Mouse (Mus musculus): Measurements from ENCODE around the gene Obscn. TPM values are rescaled to one million over a fixed set of nuclear protein-coding genes. Genes with fewer than 3 reads are reported as not detected.
A peak's percentile ranks its signal among the peaks of the same experiment; 100 is the strongest.

Obscn gene
- polyA plus RNA-seq, 1 experiment from 2014 or later, result 0.92 TPM

DNA sequence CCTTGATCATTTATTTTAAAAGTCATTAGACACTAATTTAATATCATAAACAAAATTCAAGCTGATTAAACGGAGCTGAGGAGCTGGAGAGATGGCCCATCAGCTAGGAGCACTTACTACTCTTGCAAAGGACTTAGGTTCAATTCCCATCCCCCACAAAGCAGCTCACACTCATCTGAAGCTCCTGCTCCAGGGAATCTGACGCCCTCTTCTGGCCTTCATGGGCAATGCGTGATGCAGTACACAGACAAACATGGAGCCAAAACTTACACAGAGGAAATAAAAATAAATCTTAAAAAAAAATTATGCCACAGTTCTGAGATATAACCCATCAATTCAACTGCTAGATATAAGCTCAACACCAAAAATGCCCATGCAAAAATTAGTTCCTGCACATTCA lies 15.5 kb upstream of the Obscn start:
- Histone ChIP-seq H3K4me2 (replicated peaks; ENCODE audit: low read depth, low read length) (no peak overlapping the region), H3K4me1 (ENCODE audit: insufficient read depth, low read depth, low read length) (no peaks in the 10 kb centered on the region), H3K9ac (replicated peaks; ENCODE audit: low read depth) (no peak overlapping the region), H3K27ac (ENCODE audit: low read length) (no peak overlapping the region), H3K27me3 (replicated peaks; ENCODE audit: insufficient read depth, low read length) (no peaks in the 10 kb centered on the region), H3K4me3 (ENCODE audit: low read depth, low read length) (no peak overlapping the region), H3K36me3 (ENCODE audit: insufficient read depth, low read length) (no peaks in the 10 kb centered on the region), H3K9me3 (ENCODE audit: low read length) (no peaks in the 10 kb centered on the region)
- 28% methylated on average over 3 of the region's 3 CpGs for WGBS
- ATAC-seq, result no peak
- DNase-seq (ENCODE audit: low spot score), result no peak
- TF ChIP-seq EP300 (IDR thresholded peaks at IDR 0.05), result no peak
- TF ChIP-seq CTCF (IDR thresholded peaks at IDR 0.05), result peak; percentile 45

DNA sequence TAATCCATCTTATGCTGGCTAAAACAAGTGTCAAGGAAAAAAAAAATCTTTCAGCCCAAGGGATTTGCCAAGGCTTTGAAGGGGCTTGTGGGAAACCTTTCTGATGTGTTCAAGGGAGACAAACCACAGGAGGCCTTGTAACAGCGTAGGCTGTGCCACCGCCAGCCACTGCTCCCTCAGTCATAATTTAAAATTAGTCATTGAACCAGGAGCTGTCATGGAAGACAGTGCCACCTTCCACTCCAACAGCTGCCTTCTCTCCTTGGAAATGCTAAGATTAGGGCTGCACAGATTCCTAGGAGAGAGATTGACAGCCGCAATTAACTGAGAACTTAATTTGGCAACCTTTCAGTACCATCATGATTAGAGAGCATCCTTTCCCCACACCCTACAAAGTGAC lies 13.1 kb upstream of the Obscn start:
- Histone ChIP-seq H3K27me3 (replicated peaks; ENCODE audit: insufficient read depth, low read length) (no peaks in the 10 kb centered on the region), H3K9ac (replicated peaks; ENCODE audit: low read depth) (no peak overlapping the region), H3K4me3 (ENCODE audit: low read depth, low read length) (no peak overlapping the region), H3K9me3 (ENCODE audit: low read length) (no peaks in the 10 kb centered on the region), H3K4me1 (ENCODE audit: insufficient read depth, low read depth, low read length) (no peaks in the 10 kb centered on the region), H3K36me3 (ENCODE audit: insufficient read depth, low read length) (no peaks in the 10 kb centered on the region), H3K4me2 (replicated peaks; ENCODE audit: low read depth, low read length) (no peak overlapping the region), H3K27ac (ENCODE audit: low read length) (no peak overlapping the region)
- 44% methylated on average over 3 of the region's 3 CpGs for WGBS
- DNase-seq (ENCODE audit: low spot score) (no peak), ATAC-seq (peak; percentile 19)
- peak; percentile 58; the same call in 1 of the 2 replicates for TF ChIP-seq EP300 (IDR thresholded peaks at IDR 0.05)
- no peak for TF ChIP-seq CTCF (IDR thresholded peaks at IDR 0.05)

- H3K9ac ChIP-seq (replicated peaks; ENCODE audit: low read depth), result no peak overlapping the region
- H3K27me3 ChIP-seq (replicated peaks; ENCODE audit: insufficient read depth, low read length), result no peaks in the 10 kb centered on the region
- no peak overlapping the region for H3K4me3 ChIP-seq (ENCODE audit: low read depth, low read length)
- DNase-seq (ENCODE audit: low spot score) (no peak), ATAC-seq (no peak)
- no peaks in the 10 kb centered on the region for H3K36me3 ChIP-seq (ENCODE audit: insufficient read depth, low read length)
- no peak overlapping the region for H3K4me2 ChIP-seq (replicated peaks; ENCODE audit: low read depth, low read length)
- 69% methylated on average over 5 of the region's 5 CpGs for WGBS
- H3K27ac ChIP-seq (ENCODE audit: low read length), result no peak overlapping the region
- H3K4me1 ChIP-seq (ENCODE audit: insufficient read depth, low read depth, low read length), result no peaks in the 10 kb centered on the region
- TF ChIP-seq CTCF (IDR thresholded peaks at IDR 0.05), result no peak
- TF ChIP-seq EP300 (IDR thresholded peaks at IDR 0.05), result no peak
- no peaks in the 10 kb centered on the region for H3K9me3 ChIP-seq (ENCODE audit: low read length)
Measured at GRCm38 (mm10) chr11:59142962-59143361, 6.8 kb upstream of the Obscn start.

GRCm38 (mm10) chr11:59141772-59142370 lies 5.7 kb upstream of the Obscn start:
- no peak for TF ChIP-seq CTCF (IDR thresholded peaks at IDR 0.05)
- no peak for TF ChIP-seq EP300 (IDR thresholded peaks at IDR 0.05)
- peak overlapping the region; percentile 32; the same call in 1 of the 2 replicates for H3K4me2 ChIP-seq (replicated peaks; ENCODE audit: low read depth, low read length)
- no peak overlapping the region for H3K27ac ChIP-seq (ENCODE audit: low read length)
- no peak overlapping the region for H3K4me3 ChIP-seq (ENCODE audit: low read depth, low read length)
- peak; percentile 55 for ATAC-seq
- H3K4me1 ChIP-seq (ENCODE audit: insufficient read depth, low read depth, low read length), result no peaks in the 10 kb centered on the region
- 11% methylated on average over 14 of the region's 14 CpGs for WGBS
- H3K9me3 ChIP-seq (ENCODE audit: low read length), result no peaks in the 10 kb centered on the region
- peaks cover 6% of the 10 kb centered on the region; the same call in 1 of the 2 replicates for H3K27me3 ChIP-seq (replicated peaks; ENCODE audit: insufficient read depth, low read length)
- peak; percentile 46 for DNase-seq (ENCODE audit: low spot score)
- no peak overlapping the region for H3K9ac ChIP-seq (replicated peaks; ENCODE audit: low read depth)
- no peaks in the 10 kb centered on the region for H3K36me3 ChIP-seq (ENCODE audit: insufficient read depth, low read length)

- Histone ChIP-seq H3K4me1 (ENCODE audit: insufficient read depth, low read depth, low read length) (no peaks in the 10 kb centered on the region; the same call in 1 of the 2 replicates), H3K27ac (ENCODE audit: low read length) (no peak overlapping the region), H3K4me3 (ENCODE audit: low read depth, low read length) (no peak overlapping the region), H3K27me3 (replicated peaks; ENCODE audit: insufficient read depth, low read length) (peaks cover 34% of the 10 kb centered on the region), H3K9me3 (ENCODE audit: low read length) (no peaks in the 10 kb centered on the region), H3K4me2 (replicated peaks; ENCODE audit: low read depth, low read length) (no peak overlapping the region), H3K9ac (replicated peaks; ENCODE audit: low read depth) (no peak overlapping the region), H3K36me3 (ENCODE audit: insufficient read depth, low read length) (no peaks in the 10 kb centered on the region)
- no peak for DNase-seq (ENCODE audit: low spot score)
- WGBS, result 50% methylated on average over 18 of the region's 19 CpGs
- ATAC-seq, result no peak
- TF ChIP-seq EP300 (IDR thresholded peaks at IDR 0.05), result no peak
- TF ChIP-seq CTCF (IDR thresholded peaks at IDR 0.05), result no peak
Measured at GRCm38 (mm10) chr11:59138537-59139486, 2.6 kb upstream of the Obscn start.

DNA sequence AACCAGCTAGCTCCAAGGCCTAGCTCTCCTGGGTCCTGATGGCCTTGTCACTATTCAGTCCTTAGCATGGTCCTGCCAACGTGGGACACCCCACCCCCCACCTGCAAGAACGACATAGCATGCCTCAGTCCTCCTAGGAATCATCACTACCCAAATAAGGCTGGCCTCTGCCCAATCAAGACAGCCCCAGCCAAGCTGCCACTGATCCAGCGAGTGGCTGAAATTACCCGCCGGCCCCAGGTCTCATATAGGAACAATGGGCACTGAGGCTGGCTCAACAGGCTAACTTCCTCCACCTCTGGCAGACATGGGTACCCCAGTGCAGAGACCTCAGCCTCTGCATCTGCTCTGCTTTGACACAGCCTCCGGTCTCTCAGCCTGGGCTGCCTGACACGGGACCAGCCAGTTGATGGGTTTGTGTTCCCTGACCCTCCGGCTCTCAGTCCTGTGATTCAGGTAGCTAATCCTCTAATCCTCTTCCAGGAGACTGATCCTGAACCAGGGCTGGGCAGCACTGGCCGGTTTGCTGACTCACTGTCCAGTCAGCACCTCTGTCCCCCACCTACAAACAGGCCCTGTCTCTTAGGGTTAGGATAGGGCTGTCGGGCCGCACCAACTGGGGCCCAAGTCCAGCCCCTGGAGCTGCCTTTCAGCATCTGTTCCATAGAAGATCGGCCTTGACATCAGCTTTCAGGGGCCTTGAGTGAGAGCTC lies 948 bp upstream of the Obscn start:
- WGBS, result 71% methylated on average over 12 of the region's 12 CpGs
- no peak overlapping the region for H3K27ac ChIP-seq (ENCODE audit: low read length)
- no peak overlapping the region for H3K9ac ChIP-seq (replicated peaks; ENCODE audit: low read depth)
- no peak overlapping the region for H3K4me2 ChIP-seq (replicated peaks; ENCODE audit: low read depth, low read length)
- no peaks in the 10 kb centered on the region for H3K36me3 ChIP-seq (ENCODE audit: insufficient read depth, low read length)
- ATAC-seq (no peak), DNase-seq (ENCODE audit: low spot score) (no peak)
- no peak for TF ChIP-seq CTCF (IDR thresholded peaks at IDR 0.05)
- TF ChIP-seq EP300 (IDR thresholded peaks at IDR 0.05), result no peak
- no peak overlapping the region for H3K4me3 ChIP-seq (ENCODE audit: low read depth, low read length)
- H3K9me3 ChIP-seq (ENCODE audit: low read length), result no peaks in the 10 kb centered on the region
- no peaks in the 10 kb centered on the region; the same call in 1 of the 2 replicates for H3K4me1 ChIP-seq (ENCODE audit: insufficient read depth, low read depth, low read length)
- H3K27me3 ChIP-seq (replicated peaks; ENCODE audit: insufficient read depth, low read length), result peaks cover 34% of the 10 kb centered on the region
